Comparison of ENCODE assay signal across 9 mouse cellular contexts in the genomic region with DNA sequence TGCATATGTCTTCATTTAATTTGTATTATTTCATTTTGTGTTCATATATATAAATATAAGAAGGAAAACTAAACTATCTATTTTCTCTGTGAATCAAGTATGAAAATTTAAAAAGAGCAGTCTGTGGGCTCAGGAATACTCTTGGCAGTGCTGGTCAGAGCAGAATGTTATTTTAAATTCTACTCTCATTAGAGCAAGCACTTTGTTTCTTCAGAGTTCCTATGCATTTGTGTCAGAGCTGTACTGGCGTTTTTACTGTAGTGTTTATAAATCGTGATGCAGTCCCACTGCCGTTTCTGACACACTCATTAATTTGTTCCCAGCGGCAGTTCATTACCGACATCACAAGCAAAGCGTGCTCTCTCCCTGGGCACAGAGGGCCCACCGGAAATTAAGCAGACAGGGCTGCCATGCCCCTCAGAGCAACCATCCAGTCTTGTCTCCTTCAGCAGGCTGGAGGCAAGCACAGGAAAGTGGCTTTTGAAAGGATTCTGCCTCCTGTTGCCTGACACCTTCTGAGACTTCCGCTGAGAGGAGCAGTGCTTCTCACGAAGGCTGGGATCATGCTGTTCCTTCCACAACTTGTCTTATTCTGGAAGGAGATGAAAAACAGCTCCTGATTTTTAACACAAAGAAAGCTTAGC.
DNase-seq lines count a peak whose midpoint lies in the region; ATAC-seq lines count a peak whose summit lies in the region.
"Had no signal": no experiment of that assay in that cellular context is flagged by ENCODE, and none has a peak within 500 bp of the region (broad histone marks: within the 10 kb centered on the region; RNA-seq: fewer than 3 reads in every experiment).

No protein-coding gene starts in this region.

- intact Hi-C loops in left cerebral cortex, postnatal 25 days (cut with DNase I): no loop called here

- H3K4me1 ChIP-seq in forebrain, embryonic 11.5 days (replicated peaks; ENCODE audit: control insufficient read depth, insufficient read depth, low read length): no peaks in the 10 kb centered on the region
- no peaks in the 10 kb centered on the region for H3K4me1 ChIP-seq in forebrain, embryonic 10.5 days

- no peaks in the 10 kb centered on the region for H3K9me3 ChIP-seq in forebrain, embryonic 11.5 days (ENCODE audit: control insufficient read depth, low read length)
- no peaks in the 10 kb centered on the region for H3K9me3 ChIP-seq in forebrain, embryonic 10.5 days

- ATAC-seq in forebrain, embryonic 11.5 days (replicated peaks; ENCODE audit: low FRiP score): peak; percentile 54; the same call in 1 of the 2 replicates

- H3K4me2 ChIP-seq in forebrain, embryonic 11.5 days (ENCODE audit: low read depth, low read length, severe bottlenecking): no peak overlapping the region

- H3K4me3 ChIP-seq in forebrain, embryonic 11.5 days (ENCODE audit: low read depth, low read length): no peak overlapping the region
- H3K4me3 ChIP-seq in forebrain, embryonic 10.5 days: no peak overlapping the region

- no peak overlapping the region for H3K9ac ChIP-seq in forebrain, embryonic 11.5 days (ENCODE audit: low read length)

- WGBS in forebrain, embryonic 11.5 days: 72% methylated on average over 9 of the region's 9 CpGs
- WGBS in forebrain, embryonic 10.5 days: 79% methylated on average over 9 of the region's 9 CpGs

- H3K27ac ChIP-seq in forebrain, embryonic 11.5 days (ENCODE audit: low read depth, low read length): no peak overlapping the region
- H3K27ac ChIP-seq in forebrain, embryonic 10.5 days: no peak overlapping the region
- H3K27ac ChIP-seq: macrophage had no signal

- H3K27me3 ChIP-seq in forebrain, embryonic 11.5 days (ENCODE audit: control insufficient read depth, insufficient read depth, low read length): no peaks in the 10 kb centered on the region
- H3K27me3 ChIP-seq in forebrain, embryonic 10.5 days (ENCODE audit: poor library complexity, severe bottlenecking): no peaks in the 10 kb centered on the region

- no peak for DNase-seq in forebrain, embryonic 11.5 days (ENCODE audit: low spot score)
- no peak for DNase-seq in forebrain, embryonic 10.5 days (ENCODE audit: extremely low spot score, low spot score)
- DNase-seq in ES-CJ7 (ENCODE audit: low read depth, low spot score): peak; percentile 2
- peak; percentile 64 for DNase-seq in forelimb bud, embryonic 11.5 days (ENCODE audit: low read depth, low spot score)
- peak; percentile 27 to 65 for DNase-seq in left cerebral cortex, postnatal 25 days (ENCODE audit: low spot score in 2 of 2)
- peak; percentile 1 to 15 for DNase-seq in right cerebral cortex, postnatal 36 days (ENCODE audit: low spot score in 2 of 2)
- DNase-seq in yolk sac, embryonic 10.5 days (ENCODE audit: low spot score): no peak
- no peak for DNase-seq in kidney, adult 8-10 months

- no peaks in the 10 kb centered on the region for H3K36me3 ChIP-seq in forebrain, embryonic 11.5 days (ENCODE audit: control insufficient read depth, insufficient read depth, low read length)
- H3K36me3 ChIP-seq in forebrain, embryonic 10.5 days (replicated peaks): no peaks in the 10 kb centered on the region

Comparison
In these comparisons a context has a peak if more than half of its experiments do, and no peak if none do; other contexts are left out.
1. DNase-seq: peak in ES-CJ7 (single experiment), forelimb bud, embryonic 11.5 days (single experiment), left cerebral cortex, postnatal 25 days (2 of 2) and right cerebral cortex, postnatal 36 days (2 of 2); none in forebrain, embryonic 11.5 days (single experiment), forebrain, embryonic 10.5 days (single experiment), yolk sac, embryonic 10.5 days (single experiment) and kidney, adult 8-10 months (0 of 2).